Mouse (Mus musculus): ENCODE measurements at regions not wholly inside any gene's neighbourhood (a gene's known extent, or its start where the extent isn't known, plus 50 kb on each side); places are given as distances from the start of the nearest gene placed in this dataset.

- DNase-seq = no peak
Measured at GRCm38 (mm10) chr4:57362652-57363051, 61.0 kb upstream of the Ptpn3 start.

GRCm38 (mm10) chr4:57369736-57370373 is 64.2 kb upstream of the Palm2 start:
- DNase-seq = peak; percentile 38

GRCm38 (mm10) chr4:57377872-57378271 is 56.2 kb upstream of the Palm2 start:
- peak; percentile 15 for DNase-seq

GRCm38 (mm10) chr4:57380063-57380800 is 53.8 kb upstream of the Palm2 start:
- DNase-seq = no peak

- DNase-seq = no peak
Measured at GRCm38 (mm10) chr4:57381306-57381705, 52.7 kb upstream of the Palm2 start.
